Mouse (Mus musculus) midbrain, postnatal 0 days (tissue): ENCODE data around the gene Gm42906. TPM values are rescaled to one million over a fixed set of nuclear protein-coding genes. Genes with fewer than 3 reads are reported as not detected.

Experiments
- ATAC-seq: fragments of 200-750 bp; cut with Nextera tagmentation; 2 replicates; pipeline ENCODE4 v1.8.0; 2017; ENCODE audit warnings: moderate number of reproducible peaks, mild to moderate bottlenecking, moderate TSS enrichment, moderate library complexity; ENCODE audit not compliant: low FRiP score
- DNase-seq: peaks from one replicate; pipeline ENCODE4 v3.0.0-alpha.2; 2015; ENCODE audit warnings: low spot score
- H3K27ac ChIP-seq: fragments of 300-500 bp; sonication (generic); 2 replicates; pipeline ENCODE4 v1.5.1; 2014; ENCODE audit warnings: low read depth, mild to moderate bottlenecking, low read length, mixed read lengths
- H3K27me3 ChIP-seq: fragments of 300-500 bp; sonication (generic); 2 replicates; pipeline ENCODE4 v1.6.1; 2014; ENCODE audit warnings: low read length, control low read depth, mixed read lengths; ENCODE audit not compliant: insufficient read depth
- H3K36me3 ChIP-seq: fragments of 300-500 bp; sonication (generic); 2 replicates; pipeline ENCODE4 v1.6.1; 2014; ENCODE audit warnings: low read length, control low read depth, mixed read lengths; ENCODE audit not compliant: insufficient read depth
- H3K4me1 ChIP-seq: fragments of 300-500 bp; sonication (generic); 2 replicates; pipeline ENCODE4 v1.6.1; 2014; ENCODE audit warnings: mild to moderate bottlenecking, control low read depth, antibody characterized with exemption, low read length, mixed read lengths; ENCODE audit not compliant: insufficient read depth
- H3K4me2 ChIP-seq: fragments of 300-500 bp; sonication (generic); 2 replicates; pipeline ENCODE4 v1.6.1; 2014; ENCODE audit warnings: low read depth, mild to moderate bottlenecking, low read length, mixed read lengths; ENCODE audit not compliant: poor library complexity, severe bottlenecking
- H3K4me3 ChIP-seq: fragments of 300-500 bp; sonication (generic); 2 replicates; pipeline ENCODE4 v1.5.1; 2014; ENCODE audit warnings: low read depth, mild to moderate bottlenecking, low read length, moderate library complexity
- H3K9ac ChIP-seq: fragments of 300-500 bp; sonication (generic); replicated peaks from 2 replicates; pipeline ENCODE4 v1.6.1; 2014; ENCODE audit warnings: mild to moderate bottlenecking, low read length, moderate library complexity, mixed read lengths; ENCODE audit not compliant: poor library complexity, severe bottlenecking
- H3K9me3 ChIP-seq: fragments of 300-500 bp; sonication (generic); 2 replicates; pipeline ENCODE4 v1.6.1; 2016; ENCODE audit warnings: low read length, control low read depth
- CTCF ChIP-seq: IDR thresholded peaks from 2 replicates; pipeline ENCODE4 v1.5.1; 2016; ENCODE audit warnings: antibody characterized with exemption, mild to moderate bottlenecking
- WGBS: fragments of 180-500 bp; shearing (Covaris S2); extraction: QIAGEN DNeasy Blood & Tissue Kit; methylation state at CpG from one replicate; pipeline ENCODE4 v1.1.7; 2014; 5-methylcytosine and 5-hydroxymethylcytosine counted together
- polyA plus RNA-seq: library from polyadenylated mRNA; unstranded; fragments of >200 nt; fragmentation: Nextera tagmentation; extraction: Ambion mirVana; gene quantifications from 2 replicates; pipeline ENCODE4 v1.2.1, GENCODE M21; 2015
- total RNA-seq: library from RNA; depleted of rRNA; stranded (reverse); fragments of >200 nt; gene quantifications from 2 replicates; pipeline ENCODE4 v1.2.3, GENCODE M21; 2014

The Gm42906 gene
- total and polyA plus RNA-seq, 2 experiments from 2014 or later: not detected

- H3K4me3 ChIP-seq: no peak overlapping the region
- TF ChIP-seq CTCF: no peak
- no peaks in the 10 kb centered on the region for H3K9me3 ChIP-seq
- H3K36me3 ChIP-seq: no peaks in the 10 kb centered on the region
- no peaks in the 10 kb centered on the region for H3K4me1 ChIP-seq
- no peaks in the 10 kb centered on the region for H3K27me3 ChIP-seq
- no peak overlapping the region for H3K4me2 ChIP-seq
- WGBS: 87% methylated on average over 2 of the region's 2 CpGs
- no peak overlapping the region for H3K27ac ChIP-seq
- no peak overlapping the region for H3K9ac ChIP-seq
- ATAC-seq (no peak), DNase-seq (no peak)
These were observed 9.4 kb downstream of the Gm42906 start for GRCm38 (mm10) chr5:151418551-151418950.

- WGBS: 79% methylated on average over 2 of the region's 2 CpGs
- Histone ChIP-seq H3K4me3 (no peak overlapping the region), H3K4me1 (no peaks in the 10 kb centered on the region), H3K27me3 (no peaks in the 10 kb centered on the region), H3K27ac (no peak overlapping the region), H3K9ac (no peak overlapping the region), H3K36me3 (no peaks in the 10 kb centered on the region), H3K4me2 (no peak overlapping the region), H3K9me3 (no peaks in the 10 kb centered on the region)
- no peak for TF ChIP-seq CTCF
- no peak for ATAC-seq
- DNase-seq: no peak
These were observed 10.4 kb downstream of the Gm42906 start for GRCm38 (mm10) chr5:151417421-151418038.

- no peak overlapping the region for H3K4me2 ChIP-seq
- ATAC-seq: no peak
- DNase-seq: no peak
These were observed 11.0 kb downstream of the Gm42906 start for GRCm38 (mm10) chr5:151416988-151417387.

GRCm38 (mm10) chr5:151413617-151414016 is 14.3 kb downstream of the Gm42906 start:
- H3K9ac ChIP-seq: no peak overlapping the region
- ATAC-seq: no peak
- TF ChIP-seq CTCF: no peak
- H3K27me3 ChIP-seq: no peaks in the 10 kb centered on the region
- no peak overlapping the region for H3K4me2 ChIP-seq
- H3K4me3 ChIP-seq: no peak overlapping the region
- no peak overlapping the region for H3K27ac ChIP-seq
- DNase-seq: no peak
- H3K36me3 ChIP-seq: no peaks in the 10 kb centered on the region
- no peaks in the 10 kb centered on the region for H3K9me3 ChIP-seq
- no peaks in the 10 kb centered on the region for H3K4me1 ChIP-seq
- WGBS: 62% methylated on average over 3 of the region's 3 CpGs

More at GRCm38 (mm10) chr5:151416988-151417387, 11.0 kb downstream of the Gm42906 start:
- Histone ChIP-seq H3K4me1 (no peaks in the 10 kb centered on the region), H3K36me3 (no peaks in the 10 kb centered on the region), H3K9me3 (no peaks in the 10 kb centered on the region), H3K27me3 (no peaks in the 10 kb centered on the region), H3K4me3 (no peak overlapping the region), H3K27ac (no peak overlapping the region), H3K9ac (no peak overlapping the region)
- TF ChIP-seq CTCF: no peak
- WGBS: 24% methylated on average over 1 of the region's 1 CpGs

- DNase-seq (no peak), ATAC-seq (no peak)
- no peaks in the 10 kb centered on the region for H3K27me3 ChIP-seq
- H3K36me3 ChIP-seq: no peaks in the 10 kb centered on the region
- no peak overlapping the region for H3K9ac ChIP-seq
- H3K4me2 ChIP-seq: no peak overlapping the region
- no peaks in the 10 kb centered on the region for H3K4me1 ChIP-seq
- no peak overlapping the region for H3K27ac ChIP-seq
- no peaks in the 10 kb centered on the region for H3K9me3 ChIP-seq
- WGBS: 60% methylated on average over 11 of the region's 11 CpGs
- no peak for TF ChIP-seq CTCF
- no peak overlapping the region for H3K4me3 ChIP-seq
These were observed 15.1 kb downstream of the Gm42906 start for GRCm38 (mm10) chr5:151412666-151413463.

- no peak overlapping the region for H3K4me2 ChIP-seq
- no peaks in the 10 kb centered on the region for H3K9me3 ChIP-seq
- H3K27me3 ChIP-seq: no peaks in the 10 kb centered on the region
- no peak for DNase-seq
- no peak overlapping the region for H3K9ac ChIP-seq
- TF ChIP-seq CTCF: no peak
- H3K27ac ChIP-seq: no peak overlapping the region
- WGBS: 70% methylated on average over 3 of the region's 3 CpGs
- H3K36me3 ChIP-seq: no peaks in the 10 kb centered on the region
- H3K4me3 ChIP-seq: no peak overlapping the region
- no peaks in the 10 kb centered on the region for H3K4me1 ChIP-seq
- ATAC-seq: no peak
These were observed 18.0 kb downstream of the Gm42906 start for GRCm38 (mm10) chr5:151410006-151410405.
